Mouse (Mus musculus): ENCODE measurements around the gene Cyb5d1.

Gene Cyb5d1

DNA sequence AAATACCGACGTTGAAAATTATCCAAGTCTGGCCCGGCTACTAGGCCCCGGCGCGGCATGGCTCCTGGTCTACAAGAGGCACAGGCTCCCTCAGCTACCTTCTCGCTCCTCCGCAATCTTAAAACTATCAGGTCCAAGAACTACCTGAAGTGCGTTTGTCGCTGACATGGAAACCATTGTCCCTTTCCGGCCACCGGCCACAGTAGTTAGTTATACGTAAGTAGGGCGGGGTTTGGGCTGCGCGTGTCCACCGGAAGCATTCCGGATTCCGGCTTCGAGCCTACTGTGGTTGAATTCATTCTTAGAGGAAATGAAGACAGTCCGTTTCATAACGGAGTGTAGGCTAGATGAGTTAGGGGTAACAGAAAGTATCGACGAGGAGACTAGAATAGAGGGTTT is at the start of gene Cyb5d1, which contains the start of gene Naa38:
TSS of gene Cyb5d1 (minus strand) at position 397 of the 399 bp plus-strand sequence.
TSS of gene Naa38 (plus strand) at position 253 of the 399 bp plus-strand sequence.
- peak; percentile 92 for DNase-seq

DNA sequence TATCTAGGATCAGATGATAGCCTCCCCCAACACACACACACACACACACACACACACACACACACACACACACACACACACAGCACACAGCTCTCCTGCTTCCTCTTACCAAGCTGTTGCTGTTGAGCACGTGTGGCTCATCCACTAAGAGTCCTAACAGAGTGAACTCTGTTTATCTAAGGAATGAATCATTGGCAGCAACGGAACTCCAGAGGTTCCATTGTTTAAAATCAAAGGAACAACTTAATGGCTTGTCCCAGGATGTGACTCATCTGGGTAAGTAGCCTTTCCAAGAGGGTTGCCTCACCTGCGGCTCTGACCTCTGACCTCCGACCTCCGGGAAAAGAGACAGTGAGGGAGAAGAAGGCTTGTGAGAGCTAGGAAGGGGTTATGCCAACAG is 47.9 kb upstream of the Cyb5d1 start:
- no peak for DNase-seq

DNA sequence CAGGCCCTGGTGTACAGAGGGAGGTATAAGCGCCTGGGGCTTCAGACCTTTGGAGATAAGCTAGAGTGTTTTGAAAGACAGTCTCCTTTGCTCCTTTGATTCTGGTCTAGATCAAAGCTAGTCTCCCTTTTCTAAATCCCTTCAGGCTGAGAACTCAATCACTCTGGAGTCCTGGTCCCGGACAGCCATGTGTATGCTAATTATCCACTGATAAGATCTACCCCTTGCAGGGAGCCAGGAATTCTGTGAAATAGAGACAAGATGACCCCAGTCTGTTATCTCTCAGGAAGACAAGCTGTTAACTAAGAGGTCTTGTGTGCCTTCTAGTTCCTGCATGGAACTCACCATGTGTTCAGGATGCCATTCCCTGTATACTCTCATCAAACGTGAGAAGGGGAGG is 41.9 kb upstream of the Cyb5d1 start:
- DNase-seq, result no peak

DNA sequence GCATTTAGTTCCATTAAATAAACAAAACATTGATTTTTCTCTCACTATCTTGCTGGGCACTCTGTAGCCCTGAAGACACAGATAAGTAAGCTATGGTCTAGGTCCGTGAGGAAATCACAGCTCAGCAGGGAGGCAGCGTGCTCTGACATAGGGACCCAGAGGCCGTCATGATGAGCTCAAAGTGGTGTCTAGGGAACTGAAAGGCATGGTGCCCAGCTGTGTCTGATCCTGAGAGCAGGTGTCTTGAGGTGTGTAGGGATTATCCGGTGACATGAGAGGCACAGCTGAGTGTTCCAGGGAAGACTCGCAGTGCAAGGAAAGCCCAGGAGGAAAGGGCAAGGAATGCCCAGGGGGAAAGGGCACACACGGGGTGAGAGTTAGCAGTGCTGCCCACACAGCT is 37.8 kb upstream of the Cyb5d1 start:
- no peak for DNase-seq

DNA sequence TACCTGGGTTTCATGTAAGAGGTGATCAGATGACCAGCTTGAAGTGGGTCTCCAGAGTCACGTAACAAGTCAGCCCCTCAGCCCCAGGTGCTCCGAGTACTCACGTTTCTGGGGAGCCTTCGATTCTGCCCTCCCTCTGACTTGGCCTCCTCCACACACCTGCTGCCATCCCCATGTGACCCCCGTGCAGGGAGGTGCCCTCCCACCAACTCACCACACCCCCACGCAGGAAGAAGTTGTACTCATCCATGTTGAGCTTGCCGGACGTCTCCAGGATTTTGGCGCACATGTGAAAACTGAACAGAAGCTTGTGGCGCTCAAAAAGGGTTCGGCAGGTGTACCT is 37.2 kb upstream of the Cyb5d1 start:
- DNase-seq, result peak; percentile 54

DNA sequence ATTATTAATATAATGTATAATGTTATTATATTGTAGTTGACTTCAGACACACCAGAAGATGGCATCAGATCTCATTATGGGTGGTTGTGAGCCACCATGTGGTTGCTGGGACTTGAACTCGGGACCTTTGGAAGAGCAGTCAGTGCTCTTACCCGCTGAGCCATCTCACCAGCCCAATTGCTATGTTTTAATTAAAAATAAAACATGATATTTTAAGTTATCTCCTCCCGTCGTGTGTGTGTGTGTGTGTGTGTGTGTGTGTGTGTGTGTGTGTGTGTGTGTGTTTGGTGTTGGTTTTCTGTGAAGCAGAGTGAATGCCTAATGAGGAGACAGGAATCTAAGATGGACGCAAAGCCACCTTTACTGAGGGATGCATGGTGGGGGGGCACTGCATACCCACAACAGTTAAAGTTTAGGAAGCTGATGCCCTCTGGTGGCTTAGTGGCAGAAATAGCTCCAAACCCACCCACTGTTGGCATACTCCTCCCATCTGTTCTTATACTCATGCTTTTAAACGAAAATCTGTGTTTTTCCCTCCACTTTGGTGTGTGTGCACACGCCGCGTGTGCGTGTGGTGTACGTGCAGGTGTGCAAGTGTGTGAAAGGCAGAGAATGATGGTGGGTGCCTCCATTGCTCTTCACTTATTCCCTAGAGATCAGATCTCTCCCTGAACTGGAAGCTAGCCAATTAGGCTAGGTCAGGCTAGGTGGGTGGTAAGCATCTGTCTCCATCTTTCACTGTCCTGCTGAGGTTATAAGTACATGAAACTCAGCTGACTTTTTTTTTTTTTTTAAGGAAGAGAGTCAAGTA is 36.6 kb upstream of the Cyb5d1 start:
- DNase-seq, result peak; percentile 87

DNA sequence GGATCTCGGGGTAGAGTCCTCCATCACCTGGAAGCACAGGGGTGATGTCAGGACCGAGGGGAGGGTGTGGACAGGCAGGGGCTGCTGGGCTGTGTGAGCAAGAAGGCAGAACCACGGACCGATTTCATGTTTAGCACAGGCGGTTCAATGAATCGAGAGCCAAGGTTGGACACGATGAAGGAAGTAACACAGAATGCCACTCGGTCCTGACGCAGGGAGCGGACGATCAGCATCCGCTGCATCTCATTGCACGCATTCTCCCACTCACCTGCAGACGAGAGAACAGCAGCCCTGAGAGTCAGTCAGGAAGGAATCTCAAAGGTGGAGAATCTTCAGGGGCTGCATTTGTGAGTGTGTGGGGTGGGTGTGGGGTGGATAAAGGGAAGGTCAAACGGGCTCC is 35.2 kb upstream of the Cyb5d1 start:
- no peak for DNase-seq

DNA sequence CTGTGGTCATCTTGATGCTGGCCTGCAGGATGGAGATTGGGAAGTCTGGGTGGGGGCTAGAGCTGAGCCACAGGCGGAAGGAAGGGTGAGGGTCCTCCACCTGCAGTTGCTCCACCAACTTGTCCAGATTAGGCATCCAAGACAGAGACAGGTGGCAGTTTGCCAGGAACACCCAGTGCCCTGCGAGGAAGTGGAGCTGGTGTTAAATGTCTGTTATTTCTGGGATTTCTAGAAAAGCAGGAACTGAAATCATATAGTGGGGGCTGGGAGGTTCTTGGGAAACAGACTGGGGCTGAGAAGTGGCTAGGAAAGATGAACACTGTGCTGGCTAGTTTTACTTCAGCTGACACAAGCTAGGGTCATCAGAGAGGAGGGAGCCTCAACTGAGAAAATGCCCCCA is 33.9 kb upstream of the Cyb5d1 start:
- no peak for DNase-seq

DNA sequence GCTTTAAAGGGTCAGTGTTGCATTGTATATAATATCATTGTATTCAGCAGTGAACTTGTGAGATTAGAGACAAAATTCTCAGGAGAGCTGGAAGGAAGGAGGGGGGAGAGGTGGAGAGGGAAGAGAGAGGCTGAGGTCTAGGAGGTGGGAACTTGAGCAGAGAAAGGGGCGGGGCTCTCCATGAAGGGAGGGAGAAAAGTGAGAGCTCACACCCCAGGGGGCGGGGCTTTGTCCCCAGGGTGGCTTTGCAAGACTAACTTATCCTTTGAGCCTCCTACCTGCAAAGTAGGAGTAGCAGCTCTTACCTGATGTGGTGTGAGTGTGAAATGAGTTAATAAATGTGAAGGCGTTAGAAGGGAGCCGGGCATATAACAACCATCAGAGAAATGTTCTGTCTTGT is 33.3 kb upstream of the Cyb5d1 start:
- DNase-seq, result no peak

DNA sequence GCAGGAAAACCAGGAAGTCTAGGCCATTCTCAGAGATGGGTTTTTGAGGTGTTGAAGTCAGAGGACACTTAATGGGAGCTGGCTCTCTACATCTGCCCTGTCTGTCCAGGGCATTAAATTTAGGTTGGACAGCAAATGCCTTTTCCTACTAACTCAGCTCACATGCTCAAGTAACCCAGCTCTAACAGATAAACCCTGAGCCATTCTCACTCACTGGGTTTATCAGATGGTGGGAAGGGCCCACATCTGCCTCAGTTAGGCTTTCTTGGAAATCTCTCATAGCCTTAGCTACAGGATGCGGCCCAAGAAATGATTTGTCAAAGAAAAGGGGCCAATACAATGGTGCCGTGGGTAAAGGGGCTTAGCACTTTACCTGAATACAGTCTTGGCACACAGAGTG is 30.8 kb upstream of the Cyb5d1 start:
- no peak for DNase-seq

DNA sequence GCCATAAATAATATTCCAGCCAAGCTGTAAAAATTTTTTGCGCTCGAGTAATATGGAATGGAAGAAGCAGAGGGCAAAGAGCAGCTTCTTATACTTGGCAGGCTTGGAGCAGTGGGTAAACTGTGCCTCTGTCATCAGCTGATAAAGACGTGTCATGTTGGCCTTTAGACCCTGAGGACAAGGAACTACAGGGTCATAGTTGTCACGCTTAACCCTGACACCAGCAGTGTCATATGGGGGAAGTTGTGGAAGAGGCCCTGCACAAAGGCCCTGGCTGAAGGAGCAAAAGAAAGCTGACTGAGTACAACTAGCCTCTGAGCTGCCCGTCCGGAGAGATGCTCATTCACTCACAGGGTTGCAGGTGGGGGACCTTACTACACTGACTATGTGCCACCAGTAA is 28.5 kb upstream of the Cyb5d1 start:
- DNase-seq, result no peak

DNA sequence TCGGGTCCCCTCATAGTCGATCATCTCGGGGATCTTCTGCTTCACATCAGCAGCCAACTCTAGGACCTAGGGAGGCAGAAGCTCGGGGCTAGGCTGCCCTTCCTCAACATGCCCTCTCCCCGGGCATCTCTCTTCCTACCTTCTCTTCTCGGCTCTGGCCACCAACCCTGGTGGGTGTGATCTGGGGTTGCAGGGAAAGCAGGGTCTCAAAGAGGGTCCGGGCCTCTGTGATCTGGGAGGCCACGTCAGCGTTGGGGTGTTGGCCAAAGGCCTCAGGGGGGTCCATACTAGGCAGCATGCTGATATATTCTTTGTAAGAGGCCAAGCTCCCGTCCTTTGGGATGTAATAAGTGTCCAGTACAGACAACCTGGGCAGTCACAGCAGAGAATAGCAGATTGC is 27.4 kb upstream of the Cyb5d1 start:
- peak; percentile 51 for DNase-seq

DNA sequence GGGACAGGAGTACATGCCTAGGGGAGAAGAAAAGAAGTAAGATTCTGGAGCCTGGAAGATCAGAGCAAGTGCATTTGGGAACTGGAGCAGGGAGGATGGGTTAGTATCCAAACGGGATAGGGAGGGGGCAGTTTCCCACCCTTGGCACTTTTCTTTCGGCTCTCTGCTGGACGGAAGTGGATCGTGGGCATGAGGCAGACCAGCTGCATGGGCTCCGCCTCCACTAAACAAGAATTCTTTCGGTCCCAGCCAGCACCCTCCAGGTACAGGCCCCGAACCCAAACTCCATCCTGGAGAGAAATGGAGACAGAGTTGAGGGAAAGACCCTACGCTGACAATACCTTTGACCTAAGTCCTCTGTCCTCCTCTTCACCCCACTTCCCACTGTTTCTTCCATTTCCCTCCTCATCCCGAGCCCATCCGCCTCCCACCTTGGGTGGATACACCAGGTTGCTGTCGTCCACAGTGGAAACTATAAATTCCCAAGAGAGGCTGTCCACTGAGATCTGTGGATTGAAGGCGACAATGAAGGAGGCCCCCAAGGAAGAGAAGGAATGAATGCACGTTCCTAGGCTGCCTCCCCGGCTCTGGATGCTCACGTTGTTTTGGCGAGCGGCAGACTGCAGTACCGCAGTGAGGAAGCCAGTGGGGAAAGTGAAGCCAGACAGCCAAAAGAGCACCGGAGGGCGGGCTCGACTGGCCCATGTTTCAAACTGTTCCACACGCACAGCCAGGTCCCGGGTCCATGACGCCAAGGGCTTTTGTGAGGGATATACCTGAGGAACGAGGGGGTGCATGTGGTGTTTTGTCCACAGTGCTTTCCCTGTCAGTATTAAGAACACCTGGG is 25.9 kb upstream of the Cyb5d1 start:
- peak; percentile 47 for DNase-seq

DNA sequence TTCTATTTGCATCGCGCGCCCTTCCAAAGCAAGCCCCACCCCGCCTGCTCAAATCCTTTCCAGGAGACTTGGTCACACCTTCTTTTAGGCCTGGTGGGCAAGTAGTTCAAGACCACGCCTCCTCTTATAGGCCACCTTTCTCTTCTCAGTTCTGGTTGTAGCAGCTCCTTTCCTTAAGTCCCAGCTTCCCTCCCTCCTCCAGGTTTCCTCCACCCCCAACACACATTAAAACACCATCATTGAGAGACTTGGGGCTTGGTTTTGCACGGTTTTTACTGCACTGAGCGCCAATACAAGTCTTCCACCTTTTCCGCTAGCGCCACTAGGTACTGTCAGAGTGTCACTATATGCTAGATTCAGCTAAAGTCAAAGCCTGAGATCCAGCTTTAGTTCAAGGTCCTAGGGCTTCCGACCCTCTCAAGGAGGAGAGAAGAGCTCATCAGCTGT is 25.1 kb upstream of the Cyb5d1 start:
- DNase-seq, result peak; percentile 37

DNA sequence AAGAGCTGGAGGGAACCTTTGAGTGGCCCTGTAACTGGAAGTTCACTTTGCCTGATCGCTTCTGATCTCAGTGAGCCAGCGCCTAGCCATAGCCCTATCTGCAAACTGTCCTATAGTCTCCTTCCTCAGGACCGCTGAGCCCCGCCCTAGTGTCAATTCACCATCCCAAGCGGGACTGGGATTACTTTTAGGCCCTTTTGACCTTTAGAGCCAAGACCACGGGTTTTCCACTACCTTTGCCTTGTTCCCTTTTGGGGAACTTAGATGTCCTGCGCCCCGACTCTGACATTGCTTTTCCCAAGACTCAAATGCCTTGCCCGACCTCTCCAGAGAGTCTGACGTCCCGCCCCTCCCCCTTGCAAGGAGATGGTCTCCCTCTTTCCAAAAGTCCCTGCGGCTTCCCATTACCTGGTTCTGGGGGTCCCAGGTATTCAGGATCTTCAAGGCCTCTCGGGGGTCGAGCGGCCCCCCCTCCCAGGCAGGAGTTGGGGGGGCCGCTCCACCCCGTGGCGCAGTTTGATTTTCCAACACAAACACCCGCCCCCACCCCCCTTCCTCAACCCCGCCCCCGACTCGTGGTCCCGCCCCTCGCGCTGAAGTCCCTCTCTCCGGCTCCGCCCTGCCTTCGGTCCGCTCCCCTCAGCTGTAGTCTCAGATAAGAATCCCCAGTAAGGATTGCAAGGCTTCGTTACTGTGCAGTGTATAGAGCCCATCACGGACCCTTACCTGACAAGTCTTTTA is 24.6 kb upstream of the Cyb5d1 start:
- DNase-seq, result peak; percentile 76

DNA sequence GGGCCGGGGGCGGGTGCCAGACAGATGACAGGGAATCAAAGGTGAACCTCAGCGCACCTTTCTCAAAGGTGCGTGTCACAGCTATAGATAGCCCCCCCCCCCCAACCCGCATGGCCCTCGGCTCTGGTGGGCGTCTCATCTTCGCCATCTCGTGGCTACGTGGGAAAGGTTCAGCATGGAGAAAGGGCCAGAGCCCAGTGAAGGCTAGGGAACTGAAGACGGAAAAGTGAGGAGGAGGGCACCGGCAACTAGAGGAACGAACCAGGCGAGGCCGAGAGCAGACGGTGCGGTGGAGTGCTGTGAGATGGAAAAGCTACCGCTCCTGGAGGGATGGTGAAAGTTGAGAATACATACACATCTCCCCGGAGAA is 24.0 kb upstream of the Cyb5d1 start:
- peak; percentile 69 for DNase-seq

DNA sequence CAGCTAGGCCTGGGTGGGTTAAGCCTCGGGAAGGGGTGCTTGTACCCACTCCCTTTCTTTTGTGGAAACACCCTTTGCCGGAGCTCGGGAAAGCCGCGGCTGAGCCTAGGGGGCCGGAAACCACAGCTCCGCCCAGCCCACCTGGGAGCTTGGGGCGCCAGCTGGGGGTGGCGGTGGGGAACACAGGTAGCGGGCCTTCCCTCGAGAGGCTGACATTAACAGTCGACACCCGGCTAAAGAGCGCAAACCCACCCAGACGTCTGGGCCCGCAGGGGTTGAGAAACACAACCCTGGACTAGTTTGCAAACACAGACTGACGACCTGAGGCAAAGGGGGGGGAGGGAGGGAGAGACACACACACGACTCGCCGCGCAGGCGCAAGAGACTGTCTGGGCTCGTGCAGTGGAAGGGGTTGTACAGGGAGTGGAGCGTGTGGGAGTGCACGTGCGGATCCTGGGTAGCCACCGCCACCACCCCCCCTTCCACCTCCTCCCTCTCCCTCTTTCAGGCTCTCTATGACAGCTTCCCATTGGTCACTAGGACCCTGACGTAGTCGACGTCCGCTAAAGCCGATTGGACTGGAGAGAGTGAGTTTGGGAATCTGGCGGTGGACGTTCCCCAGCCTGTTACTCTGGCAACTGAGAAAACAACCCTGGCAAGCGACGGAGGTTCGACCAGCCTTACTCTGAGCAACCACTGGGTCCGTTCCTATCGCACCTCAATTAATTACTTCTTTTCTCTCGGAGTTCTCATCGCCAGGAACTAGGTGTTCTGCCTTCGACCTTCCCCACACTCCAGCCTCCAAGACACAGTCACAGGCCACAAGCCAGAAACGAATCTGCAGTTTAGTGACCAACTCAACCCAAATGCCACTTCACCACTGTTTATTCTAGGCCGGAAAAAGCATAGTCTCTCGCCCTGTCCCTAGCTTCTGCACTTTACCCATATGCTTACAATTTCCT is 23.3 kb upstream of the Cyb5d1 start:
- DNase-seq, result peak; percentile 98

DNA sequence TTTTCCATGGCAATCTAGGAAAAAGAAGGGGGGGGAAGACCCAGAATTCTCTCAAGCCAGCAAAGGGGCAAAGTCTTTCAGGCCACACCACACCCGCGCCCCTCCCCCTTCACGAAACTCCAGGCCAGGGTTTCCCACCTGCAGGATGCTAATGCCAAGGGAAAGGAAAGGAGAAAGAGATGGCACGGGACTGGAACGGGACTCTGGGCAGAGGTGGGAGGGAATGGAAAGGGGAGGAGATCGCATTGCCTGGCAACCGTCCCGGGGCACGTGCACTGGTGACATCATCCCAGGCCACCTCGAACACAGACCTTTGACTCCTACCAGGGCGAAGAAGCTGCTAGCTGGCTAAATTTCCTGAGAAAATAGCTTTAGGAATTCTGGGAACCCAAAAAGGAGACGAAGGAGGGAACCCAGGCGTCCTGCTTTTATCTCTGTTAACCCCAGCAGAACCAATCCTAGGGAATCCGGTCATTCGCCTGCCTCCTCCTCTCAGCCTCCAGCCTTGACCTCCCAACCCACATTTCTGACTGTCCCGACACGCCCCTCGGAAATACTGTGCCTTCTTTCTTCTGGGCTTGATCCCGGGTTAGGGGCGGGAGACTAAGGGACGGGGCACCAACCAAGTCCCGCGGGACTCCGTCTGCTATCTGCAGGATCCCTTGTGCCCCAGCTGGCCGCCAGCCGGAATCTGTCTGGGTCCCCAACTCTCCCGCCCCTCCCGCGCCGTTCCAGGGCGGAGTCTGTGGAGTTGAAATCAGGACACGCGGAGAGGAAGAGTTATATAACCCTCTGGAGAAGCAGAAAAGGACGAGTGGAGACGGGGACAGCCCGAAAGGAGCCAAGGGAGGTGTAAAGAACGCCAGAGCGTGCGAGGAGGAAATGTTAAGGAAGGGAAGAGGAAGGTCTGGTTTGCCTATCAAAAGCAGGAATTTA is 22.3 kb upstream of the Cyb5d1 start:
- DNase-seq, result peak; percentile 98

DNA sequence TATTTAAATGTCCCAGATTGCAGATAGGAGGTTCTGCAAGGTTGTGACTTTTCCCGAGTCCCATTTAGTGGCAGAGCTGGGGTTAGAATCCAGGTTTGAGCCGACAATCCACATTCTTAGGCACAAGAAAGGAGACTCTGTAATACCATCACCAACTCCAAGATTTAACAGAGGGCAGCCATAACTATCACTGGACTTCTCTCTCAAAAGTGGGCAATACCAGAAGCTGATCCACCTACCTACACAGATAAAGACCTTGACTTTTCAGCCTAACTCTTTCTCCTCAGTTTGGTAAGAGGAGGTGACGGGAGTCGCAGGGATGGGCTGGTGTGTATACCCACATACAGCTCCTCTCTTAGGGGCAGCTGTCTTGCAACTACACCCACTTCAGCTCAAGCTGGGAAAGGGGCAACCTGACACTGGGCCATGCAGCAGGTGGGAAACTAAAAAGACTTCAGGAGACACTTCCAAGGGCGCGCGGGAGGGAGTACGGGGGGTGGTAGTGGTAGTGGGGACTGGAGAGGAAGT is 21.6 kb upstream of the Cyb5d1 start:
- DNase-seq, result no peak

DNA sequence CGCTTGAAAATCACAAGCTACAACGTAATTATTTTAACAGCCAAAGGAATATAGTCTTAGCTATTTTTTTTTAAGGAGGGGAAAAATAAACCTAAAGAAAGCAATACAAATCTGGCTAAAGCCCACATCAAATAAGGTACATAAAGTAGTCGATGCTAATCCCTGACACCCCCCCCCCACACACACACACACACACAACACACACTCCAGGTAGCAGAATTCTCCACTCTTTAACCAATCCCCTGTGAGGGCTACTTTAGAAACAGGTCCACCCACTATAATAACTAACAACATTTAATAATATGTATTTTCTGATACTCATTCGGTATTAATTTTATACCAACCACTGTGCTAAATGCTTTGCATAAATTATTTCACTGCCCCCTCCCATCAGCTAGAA is 21.1 kb upstream of the Cyb5d1 start:
- no peak for DNase-seq
